Mouse (Mus musculus) myocyte (in vitro differentiated cells): ENCODE measurements around the gene Gm26938.

ENCODE experiments used
- E2F4 ChIP-seq: IDR thresholded peaks from one replicate; pipeline ENCODE4 v1.6.1; 2011; ENCODE audit warnings: mild to moderate bottlenecking, control low read depth, moderate library complexity; ENCODE audit not compliant: insufficient read depth
- MAX ChIP-seq: IDR thresholded peaks from one replicate; pipeline ENCODE4 v1.6.1; 2011; ENCODE audit warnings: low read depth, mild to moderate bottlenecking, control low read depth
- MYOG ChIP-seq, 3 experiments: IDR thresholded peaks; one replicate each; pipeline ENCODE4 v1.6.1; 2011; ENCODE audit warnings: control low read depth in 2 of 3, low read depth in 2 of 3, mild to moderate bottlenecking in 2 of 3; ENCODE audit not compliant: insufficient read length in 2 of 3, control insufficient read depth in 1 of 3, insufficient read depth in 1 of 3
- POLR2A ChIP-seq: IDR thresholded peaks from one replicate; pipeline ENCODE4 v1.6.1; 2011; ENCODE audit warnings: low read depth, mild to moderate bottlenecking, control low read depth, moderate library complexity; ENCODE audit not compliant: insufficient read length
- POLR2AphosphoS2 ChIP-seq: IDR thresholded peaks from one replicate; pipeline ENCODE4 v1.6.1; 2011; ENCODE audit warnings: low read depth, control low read depth; ENCODE audit not compliant: insufficient read length
- SRF ChIP-seq: IDR thresholded peaks from one replicate; pipeline ENCODE4 v1.6.1; 2011; ENCODE audit warnings: low read depth; ENCODE audit not compliant: control insufficient read depth, insufficient read length
- TCF12 ChIP-seq: IDR thresholded peaks from one replicate; pipeline ENCODE4 v1.6.1; 2011; ENCODE audit warnings: mild to moderate bottlenecking, control low read depth; ENCODE audit not compliant: poor library complexity, insufficient read depth, severe bottlenecking
- TCF3 ChIP-seq: IDR thresholded peaks from one replicate; pipeline ENCODE4 v1.6.1; 2011; ENCODE audit warnings: low read depth, control low read depth; ENCODE audit not compliant: insufficient read length
- USF1 ChIP-seq: IDR thresholded peaks from one replicate; pipeline ENCODE4 v1.6.1; 2011; ENCODE audit warnings: low read depth, mild to moderate bottlenecking, control low read depth, moderate library complexity

DNA sequence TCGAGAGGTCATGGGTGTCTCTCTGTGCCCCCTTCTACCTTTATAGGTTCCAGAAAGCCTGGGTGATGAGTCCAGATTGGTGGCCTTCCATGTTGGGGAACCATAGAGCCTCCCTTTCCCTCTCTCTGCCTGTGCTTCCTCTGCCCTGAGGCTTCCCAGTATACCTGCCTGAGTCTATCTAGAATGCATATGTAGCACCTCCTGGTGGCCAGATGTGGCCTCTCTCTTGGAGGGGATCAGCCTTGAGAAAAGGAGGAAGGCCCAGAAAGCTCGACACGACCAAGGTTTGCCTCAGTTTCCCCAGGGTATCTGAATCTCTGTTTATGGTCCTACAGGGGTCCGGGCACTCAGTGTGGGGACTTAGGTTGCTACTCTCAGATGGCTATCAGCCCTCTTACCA, 7.4 kb downstream of the Gm26938 start:
- TF ChIP-seq POLR2AphosphoS2: no peak
- TF ChIP-seq POLR2A: no peak
- no peak for TF ChIP-seq E2F4
- no peak for TF ChIP-seq USF1
- no peak for TF ChIP-seq MAX
- no peak for TF ChIP-seq TCF3
- no peak for TF ChIP-seq MYOG (IDR thresholded peaks at IDR 0.05; ENCODE audit: control insufficient read depth in 1 of 3, insufficient read depth in 1 of 3, insufficient read length in 2 of 3, low read depth in 2 of 3)
- TF ChIP-seq SRF: no peak
- TF ChIP-seq TCF12: no peak
